Mouse (Mus musculus) spleen, postnatal 36 days (tissue): ENCODE results near the gene Zdhhc6.

Source experiments
- DNase-seq, 2 experiments: peaks; one replicate each; pipeline ENCODE4 v3.0.0; 2022; ENCODE audit warnings: low spot score in 2 of 2, mixed read lengths in 1 of 2

The Zdhhc6 gene

GRCm38 (mm10) chr19:55315452-55316108, at the start of gene Zdhhc6:
Gene Zdhhc6 (minus strand): TSS chr19:55316032.
- peak; percentile 68 to 73 for DNase-seq

- no peak for DNase-seq
These were observed 46.8 kb upstream of the Zdhhc6 start for GRCm38 (mm10) chr19:55362606-55363005.

- no peak for DNase-seq
These were observed 35.0 kb upstream of the Zdhhc6 start for GRCm38 (mm10) chr19:55350673-55351378.

GRCm38 (mm10) chr19:55348187-55348586, 32.4 kb upstream of the Zdhhc6 start:
- no peak for DNase-seq

GRCm38 (mm10) chr19:55343274-55343673, 27.4 kb upstream of the Zdhhc6 start:
- DNase-seq: no peak

- DNase-seq: no peak
These were observed 26.6 kb upstream of the Zdhhc6 start for GRCm38 (mm10) chr19:55342423-55342822.

GRCm38 (mm10) chr19:55341377-55341776, 25.5 kb upstream of the Zdhhc6 start:
- no peak for DNase-seq

- DNase-seq: no peak
These were observed 24.7 kb upstream of the Zdhhc6 start for GRCm38 (mm10) chr19:55340521-55340920.

- no peak for DNase-seq
These were observed 21.8 kb upstream of the Zdhhc6 start for GRCm38 (mm10) chr19:55337664-55338063.

- DNase-seq: no peak
These were observed 21.2 kb upstream of the Zdhhc6 start for GRCm38 (mm10) chr19:55337066-55337465.

- DNase-seq: no peak
These were observed 20.6 kb upstream of the Zdhhc6 start for GRCm38 (mm10) chr19:55336441-55336840.

- DNase-seq: no peak
These were observed 20.0 kb upstream of the Zdhhc6 start for GRCm38 (mm10) chr19:55335881-55336280.

- DNase-seq: peak; percentile 48 to 55
These were observed 16.9 kb upstream of the Zdhhc6 start for GRCm38 (mm10) chr19:55332641-55333268.

- no peak for DNase-seq
These were observed 15.9 kb upstream of the Zdhhc6 start for GRCm38 (mm10) chr19:55331776-55332175.

GRCm38 (mm10) chr19:55327510-55327909, 11.7 kb upstream of the Zdhhc6 start:
- DNase-seq: no peak

GRCm38 (mm10) chr19:55322604-55323003, 6.8 kb upstream of the Zdhhc6 start:
- DNase-seq: no peak

- no peak for DNase-seq
These were observed 3.7 kb upstream of the Zdhhc6 start for GRCm38 (mm10) chr19:55319521-55319920.

GRCm38 (mm10) chr19:55319036-55319435, 3.2 kb upstream of the Zdhhc6 start:
- DNase-seq: no peak

- DNase-seq: no peak
These were observed 1.1 kb upstream of the Zdhhc6 start for GRCm38 (mm10) chr19:55316901-55317300.

GRCm38 (mm10) chr19:55316109-55316714, 380 bp upstream of the Zdhhc6 start, which contains the start of gene Vti1a:
Gene Vti1a (plus strand): TSS chr19:55316295.
- DNase-seq: peak; percentile 75 to 81

GRCm38 (mm10) chr19:55313649-55314048, 2.2 kb downstream of the Zdhhc6 start:
- no peak for DNase-seq

GRCm38 (mm10) chr19:55311874-55312273, 4.0 kb downstream of the Zdhhc6 start:
- no peak for DNase-seq
